Mouse (Mus musculus): ENCODE results near the gene Abhd8. TPM values are rescaled to one million over a fixed set of nuclear protein-coding genes. Genes with fewer than 3 reads are reported as not detected.

Gene Abhd8
- polyA plus RNA-seq (2015; fragmentation: Nextera tagmentation; extraction: Ambion mirVana), result 127 and 136 TPM in 2 replicates

DNA sequence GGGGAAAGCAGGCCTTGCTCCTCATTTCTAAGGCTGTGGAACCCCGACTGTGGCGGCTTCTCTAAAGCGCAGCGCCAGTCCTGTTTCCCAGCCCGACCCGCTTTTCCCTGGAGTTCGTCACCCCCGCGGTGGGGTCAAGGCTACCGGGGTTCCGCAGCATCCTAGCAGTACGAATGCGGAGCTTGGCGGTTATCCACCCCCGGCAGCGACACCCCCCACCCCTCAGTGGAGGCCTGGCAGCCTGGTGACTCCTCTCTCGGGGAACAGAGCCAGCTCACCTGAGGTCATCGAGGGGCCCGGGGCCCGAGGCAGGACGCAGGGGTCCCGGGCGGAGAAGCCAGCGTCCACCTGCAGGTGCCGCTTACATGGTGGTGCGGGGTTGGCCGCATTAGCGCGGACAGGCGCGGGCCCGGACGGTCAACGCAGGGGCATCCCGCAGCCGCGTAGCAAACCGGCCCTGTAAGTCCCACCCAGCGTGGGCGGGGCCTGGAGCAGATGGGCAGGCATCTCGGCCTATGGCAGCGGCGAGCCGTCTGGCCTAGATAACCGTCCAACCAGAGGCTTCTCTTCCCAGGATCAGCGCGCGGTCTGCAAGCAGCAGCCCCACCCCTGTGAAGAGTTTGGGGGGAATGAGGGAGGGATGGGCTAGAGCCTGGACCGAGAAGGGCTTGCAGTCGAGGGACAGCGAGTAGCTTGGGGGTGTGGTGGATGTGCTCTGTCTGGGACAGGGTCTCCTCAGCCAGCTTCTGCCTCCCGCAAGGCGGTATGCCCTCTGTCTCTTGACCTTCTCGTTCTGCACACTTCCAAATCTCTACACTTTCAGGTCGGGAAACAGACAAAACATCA is at the start of gene Abhd8:
Gene Abhd8, minus strand, starts transcription at position 468 of the 846 bp plus-strand sequence.
- H3K27ac ChIP-seq, result peak within 1 kb of the TSS; percentile 87
- H3K4me1 ChIP-seq (replicated peaks), result peaks cover 61% of the 10 kb centered on the region
- peaks cover 32% of the 10 kb centered on the region for H3K36me3 ChIP-seq
- WGBS, result under 1% methylated on average over 55 of the region's 55 CpGs
- H3K4me2 ChIP-seq, result peak within 1 kb of the TSS; percentile 93
- H3K4me3 ChIP-seq, result peak within 1 kb of the TSS; percentile 88
- peak; percentile 85 for ATAC-seq (ENCODE audit: low FRiP score)
- H3K27me3 ChIP-seq, result no peaks in the 10 kb centered on the region
- no peaks in the 10 kb centered on the region for H3K9me3 ChIP-seq
- H3K9ac ChIP-seq, result peak within 1 kb of the TSS; percentile 92

DNA sequence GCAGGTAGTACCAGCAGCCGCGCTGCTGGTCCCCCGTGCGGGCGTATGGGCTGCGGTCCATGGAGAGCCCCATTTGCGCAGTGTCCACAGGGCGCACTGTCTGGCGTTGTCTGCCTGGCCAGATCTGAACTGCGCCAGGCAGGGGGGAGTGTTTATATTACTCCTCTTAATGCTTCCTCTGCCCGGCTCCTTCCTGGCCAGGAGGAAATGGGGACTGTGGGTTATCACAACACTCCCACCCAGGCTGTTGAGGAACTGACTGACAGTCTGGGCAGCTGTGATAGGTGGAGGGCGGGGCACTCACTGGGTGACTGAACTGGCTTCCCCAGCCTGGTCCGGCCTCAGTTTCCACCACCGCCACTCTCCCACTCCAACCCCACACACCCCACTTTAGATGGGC is 48.2 kb upstream of the Abhd8 start, which contains the start of gene Plvap:
Gene Plvap, minus strand, starts transcription at position 109 of the 400 bp plus-strand sequence.
- 70% methylated on average over 14 of the region's 14 CpGs for WGBS
- H3K4me2 ChIP-seq, result no peak within 1 kb of the TSS
- no peak for ATAC-seq (ENCODE audit: low FRiP score)

DNA sequence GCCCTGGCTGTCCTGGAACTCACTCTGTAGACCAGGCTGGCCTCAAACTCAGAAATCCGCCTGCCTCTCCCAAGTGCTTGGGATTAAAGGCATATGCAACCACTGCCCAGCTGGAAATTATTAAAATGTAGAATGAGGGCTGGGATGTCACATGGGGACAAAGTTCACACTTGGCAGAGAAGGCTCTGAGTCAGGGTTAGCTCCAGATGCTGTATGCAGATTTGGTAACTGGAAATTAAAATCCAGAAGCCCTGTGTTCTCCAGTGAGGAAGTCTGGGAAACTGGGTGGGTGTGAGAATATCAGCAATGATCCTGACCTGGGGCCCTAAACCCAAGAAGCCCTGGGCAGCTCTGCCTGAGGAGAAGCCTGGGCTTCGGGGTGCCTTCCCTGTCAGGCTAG is 45.9 kb upstream of the Abhd8 start:
- no peak for ATAC-seq (ENCODE audit: low FRiP score)
- Histone ChIP-seq H3K36me3 (no peaks in the 10 kb centered on the region), H3K4me3 (no peak overlapping the region), H3K9ac (no peak overlapping the region), H3K4me1 (replicated peaks) (peaks cover 16% of the 10 kb centered on the region), H3K9me3 (no peaks in the 10 kb centered on the region), H3K27me3 (peaks cover 74% of the 10 kb centered on the region), H3K27ac (no peak overlapping the region), H3K4me2 (no peak overlapping the region)
- WGBS, result 70% methylated on average over 2 of the region's 2 CpGs

More for the DNA sequence above, 48.2 kb upstream of the Abhd8 start, which contains the start of gene Plvap:
- Histone ChIP-seq H3K27me3 (peaks cover 52% of the 10 kb centered on the region), H3K9ac (no peak within 1 kb of the TSS), H3K4me1 (replicated peaks) (peaks cover 16% of the 10 kb centered on the region), H3K36me3 (no peaks in the 10 kb centered on the region), H3K4me3 (no peak within 1 kb of the TSS), H3K9me3 (no peaks in the 10 kb centered on the region), H3K27ac (no peak within 1 kb of the TSS)

DNA sequence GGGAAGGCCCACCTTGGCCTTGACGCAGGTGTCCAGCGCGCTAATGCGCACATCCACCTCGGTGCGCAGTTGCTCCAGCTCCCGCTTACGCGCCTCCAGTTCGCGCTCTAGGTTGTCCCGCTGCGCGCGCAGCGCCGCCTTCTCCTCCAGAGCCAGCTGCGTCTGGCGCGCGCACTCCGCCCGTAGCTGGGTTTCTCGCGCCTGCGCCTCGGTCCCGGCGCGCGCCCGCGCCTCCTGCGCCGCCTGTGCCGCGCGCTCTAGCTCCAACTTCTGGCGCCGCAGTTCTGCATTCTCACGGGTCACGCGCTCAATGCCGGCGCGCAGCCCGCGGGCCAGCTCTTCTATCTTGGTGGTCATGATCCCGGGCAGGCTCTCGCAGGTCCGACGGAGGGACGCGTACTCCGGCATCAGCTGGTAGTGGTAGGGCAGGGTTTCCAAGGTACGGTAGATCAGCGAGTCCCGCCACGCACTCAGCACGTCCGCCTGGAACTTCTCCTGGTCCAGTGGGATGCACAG is 44.2 kb upstream of the Abhd8 start:
- peak overlapping the region; percentile 44 for H3K4me3 ChIP-seq
- H3K4me2 ChIP-seq, result peak overlapping the region; percentile 70
- no peaks in the 10 kb centered on the region for H3K9me3 ChIP-seq
- H3K9ac ChIP-seq, result peak overlapping the region; percentile 70
- no peak overlapping the region for H3K27ac ChIP-seq
- no peaks in the 10 kb centered on the region for H3K36me3 ChIP-seq
- under 1% methylated on average over 58 of the region's 61 CpGs for WGBS
- peak; percentile 79 for ATAC-seq (ENCODE audit: low FRiP score)
- H3K27me3 ChIP-seq, result peaks cover 74% of the 10 kb centered on the region
- peaks cover 16% of the 10 kb centered on the region for H3K4me1 ChIP-seq (replicated peaks)

DNA sequence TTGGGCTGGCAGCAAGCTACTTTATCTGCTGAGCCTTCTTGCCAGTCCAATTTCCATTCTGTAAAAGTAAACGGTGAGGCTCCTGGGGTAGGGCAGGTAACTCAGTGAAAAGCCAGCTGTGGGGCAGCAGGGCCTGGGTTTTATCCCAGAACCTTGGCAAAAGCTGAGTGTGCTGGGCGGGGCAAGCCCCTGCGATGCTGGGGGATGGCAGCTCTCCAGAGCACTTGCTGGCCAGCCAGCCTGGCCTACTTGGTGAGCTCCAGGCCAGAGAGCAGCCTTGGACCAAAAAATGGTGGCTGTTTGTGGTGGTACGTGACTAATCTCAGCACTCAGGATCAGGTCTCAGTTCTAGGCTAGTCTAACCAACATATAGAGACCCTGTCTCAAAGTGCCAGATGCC is 42.5 kb upstream of the Abhd8 start:
- no peak overlapping the region for H3K9ac ChIP-seq
- H3K36me3 ChIP-seq, result no peaks in the 10 kb centered on the region
- H3K4me1 ChIP-seq (replicated peaks), result peaks cover 16% of the 10 kb centered on the region
- H3K9me3 ChIP-seq, result no peaks in the 10 kb centered on the region
- no peak overlapping the region for H3K4me3 ChIP-seq
- no peak overlapping the region for H3K4me2 ChIP-seq
- 83% methylated on average over 4 of the region's 4 CpGs for WGBS
- H3K27me3 ChIP-seq, result peaks cover 64% of the 10 kb centered on the region
- no peak for ATAC-seq (ENCODE audit: low FRiP score)
- H3K27ac ChIP-seq, result no peak overlapping the region

DNA sequence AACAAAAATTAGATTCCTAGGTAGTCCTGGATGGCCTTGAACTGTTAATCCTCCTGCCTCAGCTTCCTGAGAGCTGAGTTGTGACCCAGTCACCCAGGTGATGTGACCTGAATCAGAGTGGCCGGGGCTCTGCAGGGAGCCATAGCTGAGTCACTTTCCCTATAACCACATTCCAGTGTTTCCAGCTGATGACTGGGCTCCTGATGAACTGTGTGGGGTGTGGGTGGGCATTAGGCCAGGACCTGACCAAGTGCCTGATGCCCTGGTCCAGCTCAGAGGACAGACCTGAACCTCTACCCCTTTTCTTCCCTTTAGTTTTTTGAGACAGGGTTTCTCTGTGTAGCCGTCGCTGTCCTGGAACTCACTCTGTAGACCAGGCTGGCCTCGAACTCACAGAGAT is 41.9 kb upstream of the Abhd8 start:
- H3K36me3 ChIP-seq, result no peaks in the 10 kb centered on the region
- no peak overlapping the region for H3K27ac ChIP-seq
- no peaks in the 10 kb centered on the region for H3K9me3 ChIP-seq
- H3K4me2 ChIP-seq, result no peak overlapping the region
- 88% methylated on average over 4 of the region's 4 CpGs for WGBS
- peaks cover 16% of the 10 kb centered on the region for H3K4me1 ChIP-seq (replicated peaks)
- no peak for ATAC-seq (ENCODE audit: low FRiP score)
- peaks cover 57% of the 10 kb centered on the region for H3K27me3 ChIP-seq
- H3K4me3 ChIP-seq, result no peak overlapping the region
- H3K9ac ChIP-seq, result no peak overlapping the region

DNA sequence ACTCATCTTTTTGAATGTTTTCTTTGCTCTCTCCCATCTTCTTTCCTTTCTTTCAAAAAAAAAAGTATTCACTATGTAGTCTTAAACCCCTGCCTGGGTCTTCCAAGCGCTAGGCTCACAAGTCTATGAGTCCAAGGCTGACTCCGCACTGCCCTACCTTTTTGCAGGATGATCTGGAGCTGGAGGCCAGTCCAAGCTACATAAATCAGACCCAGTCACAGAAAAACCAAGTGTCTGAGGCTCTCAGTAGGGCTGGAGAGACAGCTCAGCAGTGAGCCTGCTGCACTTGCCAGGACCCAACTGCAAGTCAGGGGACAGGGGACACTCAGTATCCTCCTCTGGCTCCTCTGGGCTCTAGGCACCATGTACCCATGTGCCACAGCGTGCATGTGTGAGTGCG is 40.9 kb upstream of the Abhd8 start:
- H3K9me3 ChIP-seq, result no peaks in the 10 kb centered on the region
- peaks cover 16% of the 10 kb centered on the region for H3K4me1 ChIP-seq (replicated peaks)
- no peak overlapping the region for H3K4me2 ChIP-seq
- no peaks in the 10 kb centered on the region for H3K36me3 ChIP-seq
- no peak overlapping the region for H3K27ac ChIP-seq
- ATAC-seq (ENCODE audit: low FRiP score), result no peak
- 91% methylated on average over 4 of the region's 4 CpGs for WGBS
- H3K4me3 ChIP-seq, result no peak overlapping the region
- H3K9ac ChIP-seq, result no peak overlapping the region
- H3K27me3 ChIP-seq, result peaks cover 48% of the 10 kb centered on the region

DNA sequence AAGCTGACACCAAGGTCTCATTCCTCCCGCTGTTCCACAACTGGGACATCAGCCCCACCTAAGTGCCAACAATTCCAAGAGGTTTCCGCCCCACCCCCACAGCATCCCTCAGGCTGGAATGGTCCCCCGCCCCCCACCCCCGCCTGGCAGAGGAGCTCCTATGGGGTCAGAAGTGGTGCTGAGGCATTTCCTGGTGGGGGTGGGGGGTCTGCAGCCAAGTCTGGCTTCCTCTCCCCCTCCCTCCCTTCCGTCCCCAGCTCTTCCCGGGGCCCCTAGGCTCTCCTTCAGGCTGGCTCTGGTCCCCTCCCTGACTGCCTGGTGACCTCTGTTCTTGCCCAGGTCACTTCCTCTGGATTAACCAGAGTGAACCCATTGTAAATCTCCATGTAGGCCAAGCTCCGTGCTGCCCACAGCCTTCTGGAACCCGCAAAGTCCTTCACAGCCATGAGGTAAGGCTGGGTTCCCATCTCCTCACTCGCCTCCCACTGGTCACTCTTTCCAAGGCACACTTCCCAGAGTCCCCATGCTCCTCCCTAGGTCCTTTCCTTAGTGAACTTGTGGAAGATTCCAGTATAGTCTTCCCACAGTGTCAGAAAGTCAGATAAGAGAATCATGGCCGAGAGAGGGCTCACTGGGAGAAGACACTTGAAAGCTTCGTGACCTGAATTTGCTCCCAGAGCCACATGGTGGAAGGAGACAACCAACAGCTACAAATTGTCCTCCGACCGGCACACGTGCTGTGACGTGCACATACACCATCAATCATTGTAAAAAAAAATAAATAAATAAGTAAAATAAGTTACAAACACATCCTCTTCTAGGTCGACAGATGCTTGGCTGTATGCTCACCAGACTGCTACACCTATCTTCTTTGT is 35.6 kb upstream of the Abhd8 start:
- peaks cover 29% of the 10 kb centered on the region for H3K4me1 ChIP-seq (replicated peaks)
- ATAC-seq (ENCODE audit: low FRiP score), result no peak
- peaks cover 2% of the 10 kb centered on the region for H3K36me3 ChIP-seq
- no peak overlapping the region for H3K4me2 ChIP-seq
- H3K9me3 ChIP-seq, result no peaks in the 10 kb centered on the region
- no peak overlapping the region for H3K4me3 ChIP-seq
- no peak overlapping the region for H3K9ac ChIP-seq
- H3K27me3 ChIP-seq, result peaks cover 3% of the 10 kb centered on the region; the same call in 1 of the 2 replicates
- H3K27ac ChIP-seq, result no peak overlapping the region
- 46% methylated on average over 16 of the region's 16 CpGs for WGBS

DNA sequence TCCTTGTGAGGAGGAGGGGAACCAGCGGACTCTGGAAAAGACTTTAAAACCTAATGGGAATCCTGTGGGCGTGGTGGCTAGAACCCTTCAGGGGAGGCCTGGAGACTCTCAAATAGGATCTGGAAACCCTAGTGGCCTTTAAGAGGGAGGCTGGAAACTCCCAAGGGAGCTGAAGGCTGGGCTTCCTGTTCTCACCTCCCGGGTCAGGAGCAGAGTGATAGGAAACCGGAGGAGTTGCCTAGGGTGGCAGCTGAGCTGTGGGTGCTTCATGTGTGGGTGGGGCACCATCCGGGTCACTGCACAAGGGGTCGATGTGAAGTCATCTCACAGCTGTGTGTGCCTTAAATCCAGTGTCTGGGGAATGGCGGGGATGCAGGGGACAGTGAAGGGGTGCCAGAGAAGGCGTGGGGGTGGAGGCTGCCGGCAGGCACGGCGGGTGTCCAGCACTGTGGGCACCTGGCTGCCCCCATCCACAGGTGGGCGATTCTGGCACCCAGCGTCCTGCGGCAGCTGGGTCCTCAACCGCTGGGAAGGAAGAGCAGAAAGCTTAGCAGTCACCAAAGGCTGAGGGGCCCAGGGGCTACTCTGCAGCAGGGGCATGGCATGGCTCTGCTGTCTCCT is 34.5 kb upstream of the Abhd8 start:
- H3K27ac ChIP-seq, result no peak overlapping the region
- ATAC-seq (ENCODE audit: low FRiP score), result no peak
- 28% methylated on average over 15 of the region's 15 CpGs for WGBS
- H3K9ac ChIP-seq, result no peak overlapping the region
- peaks cover 3% of the 10 kb centered on the region; the same call in 1 of the 2 replicates for H3K27me3 ChIP-seq
- H3K4me2 ChIP-seq, result no peak overlapping the region
- peaks cover 10% of the 10 kb centered on the region for H3K36me3 ChIP-seq
- H3K9me3 ChIP-seq, result no peaks in the 10 kb centered on the region
- peaks cover 29% of the 10 kb centered on the region for H3K4me1 ChIP-seq (replicated peaks)
- H3K4me3 ChIP-seq, result no peak overlapping the region

DNA sequence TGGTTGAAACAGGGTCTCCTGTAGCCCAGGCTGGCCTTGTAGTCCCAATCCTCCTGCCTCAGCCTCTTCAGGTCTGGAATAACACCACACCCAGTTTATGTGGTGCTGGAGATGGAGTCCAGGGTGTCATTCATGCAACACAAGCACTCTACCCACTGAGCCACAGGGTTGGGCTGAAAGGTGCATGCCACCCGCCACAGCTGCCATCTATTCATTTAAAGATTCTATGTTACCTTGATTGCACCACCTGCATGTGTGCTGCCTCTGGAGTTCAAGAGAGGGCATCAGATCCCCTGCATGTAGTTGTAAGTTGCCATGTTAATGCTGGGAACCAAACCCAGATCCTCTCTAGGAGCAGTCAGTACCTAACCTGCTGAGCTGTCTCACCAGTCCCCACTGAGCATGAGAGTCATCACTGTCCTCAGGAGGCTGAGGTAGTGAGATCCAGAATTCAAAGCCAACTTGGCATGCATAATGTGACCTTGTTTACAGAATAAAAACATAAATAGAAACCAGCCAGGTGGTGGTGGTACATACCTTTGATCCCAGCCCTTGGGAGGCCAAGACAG is 33.7 kb upstream of the Abhd8 start:
- WGBS, result 93% methylated on average over 1 of the region's 1 CpGs
- peaks cover 29% of the 10 kb centered on the region for H3K4me1 ChIP-seq (replicated peaks)

DNA sequence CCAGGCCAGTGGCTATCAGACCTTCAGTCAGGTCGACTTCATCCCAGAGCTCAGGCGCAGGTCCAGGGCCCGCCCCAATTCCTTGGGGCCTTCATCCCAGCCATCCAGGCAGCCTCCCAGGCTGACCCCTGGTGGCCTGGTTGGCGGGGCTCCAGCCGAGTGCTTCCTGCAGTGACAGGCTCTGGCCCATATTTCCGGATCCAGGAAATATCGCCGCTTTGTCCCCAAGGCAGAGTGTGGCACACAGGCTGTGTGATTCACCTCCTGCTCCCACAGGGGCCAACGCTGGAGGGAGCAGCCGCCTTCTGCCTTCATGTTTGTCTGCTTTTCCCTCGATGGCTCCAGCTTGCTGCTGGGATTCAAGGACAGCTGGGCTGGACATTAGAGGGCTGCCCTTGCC is 33.0 kb upstream of the Abhd8 start:
- Histone ChIP-seq H3K27ac (peak overlapping the region; percentile 18; the same call in 1 of the 2 replicates), H3K4me1 (replicated peaks) (peaks cover 29% of the 10 kb centered on the region), H3K27me3 (peaks cover 3% of the 10 kb centered on the region; the same call in 1 of the 2 replicates), H3K36me3 (peaks cover 23% of the 10 kb centered on the region), H3K4me2 (no peak overlapping the region), H3K9ac (peak overlapping the region; percentile 9; the same call in 1 of the 2 replicates), H3K9me3 (no peaks in the 10 kb centered on the region), H3K4me3 (no peak overlapping the region)
- WGBS, result 47% methylated on average over 11 of the region's 11 CpGs
- ATAC-seq (ENCODE audit: low FRiP score), result no peak

More for the DNA sequence above, 33.7 kb upstream of the Abhd8 start:
- H3K36me3 ChIP-seq, result peaks cover 18% of the 10 kb centered on the region
- no peak for ATAC-seq (ENCODE audit: low FRiP score)
- no peak overlapping the region for H3K4me2 ChIP-seq
- no peaks in the 10 kb centered on the region for H3K9me3 ChIP-seq
- H3K4me3 ChIP-seq, result no peak overlapping the region
- peaks cover 3% of the 10 kb centered on the region; the same call in 1 of the 2 replicates for H3K27me3 ChIP-seq
- peak overlapping the region; percentile 18; the same call in 1 of the 2 replicates for H3K27ac ChIP-seq
- H3K9ac ChIP-seq, result no peak overlapping the region
